Mouse (Mus musculus): ENCODE data around the gene Nos2.
A peak's percentile ranks its signal among the peaks of the same experiment; 100 is the strongest.
"Not testable (repeated sequence)": the region's sequence is repeated elsewhere in the genome, so short reads cannot be mapped to it uniquely, and the experiment has no call there.

The Nos2 gene

GRCm38 (mm10) chr11:78989206-78989605 lies 68.6 kb downstream of the Nos2 start:
- not testable (repeated sequence) for DNase-seq (ENCODE audit: low read depth)

GRCm38 (mm10) chr11:78990096-78990495 lies 69.5 kb downstream of the Nos2 start:
- no peak for DNase-seq (ENCODE audit: low read depth)

GRCm38 (mm10) chr11:78990875-78991543 lies 70.4 kb downstream of the Nos2 start:
- DNase-seq (ENCODE audit: low read depth): not testable (repeated sequence)

GRCm38 (mm10) chr11:78999118-78999517 lies 78.5 kb downstream of the Nos2 start:
- DNase-seq (ENCODE audit: low read depth): no peak

GRCm38 (mm10) chr11:79001871-79002270 lies 81.3 kb downstream of the Nos2 start:
- no peak for DNase-seq (ENCODE audit: low read depth)

- DNase-seq (ENCODE audit: low read depth): no peak
Observed at GRCm38 (mm10) chr11:79002551-79002951, 82.0 kb downstream of the Nos2 start.

- DNase-seq (ENCODE audit: low read depth): peak; percentile 46
Observed at GRCm38 (mm10) chr11:79003053-79003768, 82.6 kb downstream of the Nos2 start.

GRCm38 (mm10) chr11:79003769-79004638 lies 83.4 kb downstream of the Nos2 start:
- no peak for DNase-seq (ENCODE audit: low read depth)

- peak; percentile 47 for DNase-seq (ENCODE audit: low read depth)
Observed at GRCm38 (mm10) chr11:79005578-79006394, 85.2 kb downstream of the Nos2 start.

GRCm38 (mm10) chr11:79006417-79006816 lies 85.8 kb downstream of the Nos2 start:
- peak; percentile 48 for DNase-seq (ENCODE audit: low read depth)

GRCm38 (mm10) chr11:79007356-79007755 lies 86.8 kb downstream of the Nos2 start:
- not testable (repeated sequence) for DNase-seq (ENCODE audit: low read depth)

- DNase-seq (ENCODE audit: low read depth): no peak
Observed at GRCm38 (mm10) chr11:79008007-79008775, 87.6 kb downstream of the Nos2 start.

GRCm38 (mm10) chr11:79008891-79009290 lies 88.3 kb downstream of the Nos2 start:
- no peak for DNase-seq (ENCODE audit: low read depth)

Data from induced T-regulatory cell, adult 2 months (primary cell).